Mouse (Mus musculus) heart, embryonic 16.5 days (tissue): ENCODE results near the gene Trim7. TPM values are rescaled to one million over a fixed set of nuclear protein-coding genes. Genes with fewer than 3 reads are reported as not detected.
"Not testable (repeated sequence)": the region's sequence is repeated elsewhere in the genome, so short reads cannot be mapped to it uniquely, and the experiment has no call there.

Source experiments
- ATAC-seq: fragments of 200-750 bp; cut with Nextera tagmentation; replicated peaks from 2 replicates; pipeline ENCODE4 v1.8.0; 2017; ENCODE audit warnings: moderate number of reproducible peaks; ENCODE audit not compliant: insufficient read depth, low FRiP score; ENCODE audit errors: extremely low read depth
- H3K27ac ChIP-seq: fragments of 300-500 bp; sonication (generic); 2 replicates; pipeline ENCODE4 v1.5.1; 2014; ENCODE audit warnings: mild to moderate bottlenecking, low read length, control low read depth, moderate library complexity
- H3K27me3 ChIP-seq: fragments of 300-500 bp; sonication (generic); 2 replicates; pipeline ENCODE4 v1.6.1; 2014; ENCODE audit warnings: low read length, mixed read lengths; ENCODE audit not compliant: control insufficient read depth, insufficient read depth
- H3K36me3 ChIP-seq: fragments of 300-500 bp; sonication (generic); 2 replicates; pipeline ENCODE4 v1.6.1; 2014; ENCODE audit not compliant: control insufficient read depth, insufficient read depth
- H3K4me1 ChIP-seq: fragments of 300-500 bp; sonication (generic); 2 replicates; pipeline ENCODE4 v1.6.1; 2014; ENCODE audit warnings: low read length, mixed read lengths; ENCODE audit not compliant: control insufficient read depth, insufficient read depth
- H3K4me2 ChIP-seq: fragments of 300-500 bp; sonication (generic); 2 replicates; pipeline ENCODE4 v1.6.1; 2014; ENCODE audit warnings: low read depth, mild to moderate bottlenecking, control low read depth, low read length
- H3K4me3 ChIP-seq: fragments of 300-500 bp; sonication (generic); 2 replicates; pipeline ENCODE4 v1.5.1; 2014; ENCODE audit warnings: mild to moderate bottlenecking, control low read depth, low read length
- H3K9ac ChIP-seq: fragments of 300-500 bp; sonication (generic); 2 replicates; pipeline ENCODE4 v1.6.1; 2014; ENCODE audit warnings: low read length, control low read depth
- H3K9me3 ChIP-seq: fragments of 300-500 bp; sonication (generic); replicated peaks from 2 replicates; pipeline ENCODE4 v1.6.1; 2016; ENCODE audit warnings: low read length; ENCODE audit not compliant: control insufficient read depth
- WGBS: fragments of 180-500 bp; shearing (Covaris S2); extraction: QIAGEN DNeasy Blood & Tissue Kit; methylation state at CpG from one replicate; pipeline ENCODE4 v1.1.7; 2014; 5-methylcytosine and 5-hydroxymethylcytosine counted together
- polyA plus RNA-seq: library from polyadenylated mRNA; unstranded; fragments of >200 nt; fragmentation: Nextera tagmentation; extraction: Ambion mirVana; gene quantifications from 2 replicates; pipeline ENCODE4 v1.2.1, GENCODE M21; 2015

The Trim7 gene
- polyA plus RNA-seq, 1 experiment from 2014 or later, result 0.98 TPM

GRCm38 (mm10) chr11:48818346-48818745, 7.6 kb upstream of the Trim7 start:
- peaks cover 17% of the 10 kb centered on the region for H3K4me1 ChIP-seq
- peaks cover 1% of the 10 kb centered on the region; the same call in 1 of the 2 replicates for H3K36me3 ChIP-seq
- under 1% methylated on average over 16 of the region's 16 CpGs for WGBS
- H3K9ac ChIP-seq, result peak overlapping the region; percentile 84
- peak overlapping the region; percentile 89 for H3K4me2 ChIP-seq
- H3K4me3 ChIP-seq, result peak overlapping the region; percentile 85
- ATAC-seq, result no peak
- peak overlapping the region; percentile 98 for H3K27ac ChIP-seq
- no peaks in the 10 kb centered on the region for H3K27me3 ChIP-seq
- H3K9me3 ChIP-seq, result no peaks in the 10 kb centered on the region

GRCm38 (mm10) chr11:48819614-48820307, 6.2 kb upstream of the Trim7 start:
- Histone ChIP-seq H3K9ac (no peak overlapping the region), H3K36me3 (no peaks in the 10 kb centered on the region), H3K4me1 (peaks cover 16% of the 10 kb centered on the region), H3K27me3 (no peaks in the 10 kb centered on the region), H3K9me3 (no peaks in the 10 kb centered on the region), H3K4me3 (no peak overlapping the region), H3K27ac (peak overlapping the region; percentile 44; the same call in 1 of the 2 replicates), H3K4me2 (no peak overlapping the region)
- ATAC-seq, result no peak
- WGBS, result 63% methylated on average over 7 of the region's 7 CpGs

GRCm38 (mm10) chr11:48820308-48820674, 5.6 kb upstream of the Trim7 start:
- H3K9me3 ChIP-seq, result no peaks in the 10 kb centered on the region
- peak overlapping the region; percentile 44; the same call in 1 of the 2 replicates for H3K27ac ChIP-seq
- no peaks in the 10 kb centered on the region for H3K27me3 ChIP-seq
- no peak overlapping the region for H3K4me3 ChIP-seq
- no peak overlapping the region for H3K9ac ChIP-seq
- no peak for ATAC-seq
- no peaks in the 10 kb centered on the region for H3K36me3 ChIP-seq
- no peak overlapping the region for H3K4me2 ChIP-seq
- H3K4me1 ChIP-seq, result peaks cover 11% of the 10 kb centered on the region

GRCm38 (mm10) chr11:48821299-48821698, 4.6 kb upstream of the Trim7 start:
- not testable (repeated sequence) for H3K27me3 ChIP-seq, H3K4me3 ChIP-seq, H3K27ac ChIP-seq, ATAC-seq, H3K9me3 ChIP-seq, H3K4me1 ChIP-seq, H3K9ac ChIP-seq, H3K36me3 ChIP-seq, H3K4me2 ChIP-seq
- 88% methylated on average over 14 of the region's 14 CpGs for WGBS

GRCm38 (mm10) chr11:48822768-48823512, 3.0 kb upstream of the Trim7 start:
- peak overlapping the region; percentile 68 for H3K4me2 ChIP-seq
- WGBS, result 35% methylated on average over 14 of the region's 14 CpGs
- peaks cover 2% of the 10 kb centered on the region; the same call in 1 of the 2 replicates for H3K4me1 ChIP-seq
- no peaks in the 10 kb centered on the region for H3K36me3 ChIP-seq
- no peak overlapping the region for H3K27ac ChIP-seq
- H3K9ac ChIP-seq, result no peak overlapping the region
- peak overlapping the region; percentile 44 for H3K4me3 ChIP-seq
- no peaks in the 10 kb centered on the region for H3K9me3 ChIP-seq
- ATAC-seq, result no peak
- no peaks in the 10 kb centered on the region for H3K27me3 ChIP-seq

- H3K9ac ChIP-seq, result peak overlapping the region; percentile 27
- H3K36me3 ChIP-seq, result no peaks in the 10 kb centered on the region
- H3K9me3 ChIP-seq, result no peaks in the 10 kb centered on the region
- peaks cover 2% of the 10 kb centered on the region; the same call in 1 of the 2 replicates for H3K4me1 ChIP-seq
- peak overlapping the region; percentile 44 for H3K4me3 ChIP-seq
- H3K27ac ChIP-seq, result no peak overlapping the region
- 1% methylated on average over 15 of the region's 15 CpGs for WGBS
- peak overlapping the region; percentile 68 for H3K4me2 ChIP-seq
- no peak for ATAC-seq
- H3K27me3 ChIP-seq, result no peaks in the 10 kb centered on the region
These were observed 2.4 kb upstream of the Trim7 start for GRCm38 (mm10) chr11:48823536-48823972.

GRCm38 (mm10) chr11:48824311-48824830, 1.6 kb upstream of the Trim7 start:
- ATAC-seq, result no peak
- Histone ChIP-seq H3K36me3 (no peaks in the 10 kb centered on the region), H3K4me3 (peak overlapping the region; percentile 44), H3K4me1 (peaks cover 2% of the 10 kb centered on the region; the same call in 1 of the 2 replicates), H3K27me3 (no peaks in the 10 kb centered on the region), H3K27ac (no peak overlapping the region), H3K9me3 (no peaks in the 10 kb centered on the region), H3K4me2 (peak overlapping the region; percentile 68), H3K9ac (peak overlapping the region; percentile 27; the same call in 1 of the 2 replicates)
- WGBS, result 9% methylated on average over 22 of the region's 22 CpGs

- no peaks in the 10 kb centered on the region for H3K36me3 ChIP-seq
- H3K9me3 ChIP-seq, result no peaks in the 10 kb centered on the region
- H3K9ac ChIP-seq, result peak overlapping the region; percentile 64
- H3K27me3 ChIP-seq, result no peaks in the 10 kb centered on the region
- peaks cover 4% of the 10 kb centered on the region; the same call in 1 of the 2 replicates for H3K4me1 ChIP-seq
- peak overlapping the region; percentile 68 for H3K4me2 ChIP-seq
- 3% methylated on average over 6 of the region's 6 CpGs for WGBS
- peak overlapping the region; percentile 49 for H3K4me3 ChIP-seq
- no peak for ATAC-seq
- H3K27ac ChIP-seq, result peak overlapping the region; percentile 60
These were observed 784 bp downstream of the Trim7 start for GRCm38 (mm10) chr11:48826752-48827096.

GRCm38 (mm10) chr11:48827926-48828325, 2.0 kb downstream of the Trim7 start:
- no peak overlapping the region for H3K4me3 ChIP-seq
- H3K9ac ChIP-seq, result no peak overlapping the region
- no peaks in the 10 kb centered on the region for H3K9me3 ChIP-seq
- no peak for ATAC-seq
- no peak overlapping the region for H3K4me2 ChIP-seq
- H3K36me3 ChIP-seq, result no peaks in the 10 kb centered on the region
- peaks cover 4% of the 10 kb centered on the region; the same call in 1 of the 2 replicates for H3K4me1 ChIP-seq
- WGBS, result 68% methylated on average over 6 of the region's 6 CpGs
- H3K27me3 ChIP-seq, result no peaks in the 10 kb centered on the region
- no peak overlapping the region for H3K27ac ChIP-seq
